Mouse (Mus musculus) bone marrow macrophage, adult 2 months (primary cell): ENCODE data around the gene C2.

Experiments used
- CTCF ChIP-seq: IDR thresholded peaks from 2 replicates; pipeline ENCODE4 v1.5.1; 2012; ENCODE audit warnings: low read depth, mild to moderate bottlenecking, low read length, moderate library complexity
- POLR2A ChIP-seq: IDR thresholded peaks from 2 replicates; pipeline ENCODE4 v1.6.1; 2012; ENCODE audit warnings: mild to moderate bottlenecking, low read depth, low read length, borderline replicate concordance

DNA sequence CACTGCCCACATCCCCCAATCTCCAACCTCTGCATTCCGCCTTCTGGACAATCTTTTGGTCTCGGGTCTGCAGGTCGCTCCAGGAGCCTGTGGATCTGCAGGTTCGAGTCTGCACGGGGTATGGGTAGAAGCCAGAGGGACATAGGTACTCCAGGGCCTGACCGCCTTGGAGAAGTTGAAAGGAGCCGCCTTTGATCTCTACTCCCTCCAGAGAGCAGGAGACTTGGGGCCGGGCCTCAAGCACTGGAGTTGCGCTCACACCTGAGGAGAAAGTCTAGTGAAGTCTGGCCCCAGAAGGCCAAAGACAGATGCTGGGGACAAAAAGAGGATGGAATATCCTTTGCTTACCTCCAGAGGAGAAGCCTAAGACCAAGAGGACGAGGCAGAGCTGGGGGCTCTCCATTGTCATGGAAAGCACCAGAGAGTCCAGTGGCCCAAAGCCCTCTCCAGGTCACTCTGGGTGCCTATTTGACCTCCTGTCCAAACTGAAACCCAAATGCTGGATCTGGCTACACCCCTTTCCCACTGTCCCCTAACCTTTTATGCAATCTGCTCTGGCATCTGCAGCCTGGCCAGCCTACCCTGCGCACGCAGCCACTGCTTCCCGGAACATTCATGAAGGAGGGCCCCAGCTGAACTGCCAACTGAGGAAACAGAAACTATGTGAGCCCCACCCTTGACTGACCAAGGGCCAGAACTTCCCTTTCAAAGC, 36.2 kb downstream of the C2 start:
- TF ChIP-seq CTCF (no peak), POLR2A (no peak)
